Mouse (Mus musculus): ENCODE measurements around the gene Gm853.
"Not testable (repeated sequence)": the region's sequence is repeated elsewhere in the genome, so short reads cannot be mapped to it uniquely, and the experiment has no call there.

Gm853 gene

DNA sequence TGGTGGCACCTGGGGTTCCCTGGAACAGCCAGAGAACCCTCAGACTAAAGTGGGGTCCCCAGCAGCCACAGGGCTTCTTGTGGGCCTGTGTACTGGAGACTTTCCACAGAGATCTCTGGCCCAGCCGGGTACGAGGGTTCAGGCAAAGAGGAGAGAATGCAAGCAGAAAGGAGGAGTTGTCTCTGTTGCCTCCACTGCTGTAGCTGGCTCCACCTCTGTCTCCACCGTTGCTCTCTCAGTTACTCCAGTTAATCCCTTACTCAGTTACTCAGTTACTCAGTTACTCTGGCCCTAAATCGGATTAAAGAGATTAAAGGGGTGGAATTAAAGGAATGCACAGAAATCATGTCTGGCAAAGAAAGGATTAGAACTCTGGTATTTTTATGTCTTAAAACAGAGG, at the start of gene Gm853:
Gm853 (minus strand) TSS at position 223 of the 400 bp plus-strand sequence.
- DNase-seq (ENCODE audit: low spot score in 2 of 2), result no peak

DNA sequence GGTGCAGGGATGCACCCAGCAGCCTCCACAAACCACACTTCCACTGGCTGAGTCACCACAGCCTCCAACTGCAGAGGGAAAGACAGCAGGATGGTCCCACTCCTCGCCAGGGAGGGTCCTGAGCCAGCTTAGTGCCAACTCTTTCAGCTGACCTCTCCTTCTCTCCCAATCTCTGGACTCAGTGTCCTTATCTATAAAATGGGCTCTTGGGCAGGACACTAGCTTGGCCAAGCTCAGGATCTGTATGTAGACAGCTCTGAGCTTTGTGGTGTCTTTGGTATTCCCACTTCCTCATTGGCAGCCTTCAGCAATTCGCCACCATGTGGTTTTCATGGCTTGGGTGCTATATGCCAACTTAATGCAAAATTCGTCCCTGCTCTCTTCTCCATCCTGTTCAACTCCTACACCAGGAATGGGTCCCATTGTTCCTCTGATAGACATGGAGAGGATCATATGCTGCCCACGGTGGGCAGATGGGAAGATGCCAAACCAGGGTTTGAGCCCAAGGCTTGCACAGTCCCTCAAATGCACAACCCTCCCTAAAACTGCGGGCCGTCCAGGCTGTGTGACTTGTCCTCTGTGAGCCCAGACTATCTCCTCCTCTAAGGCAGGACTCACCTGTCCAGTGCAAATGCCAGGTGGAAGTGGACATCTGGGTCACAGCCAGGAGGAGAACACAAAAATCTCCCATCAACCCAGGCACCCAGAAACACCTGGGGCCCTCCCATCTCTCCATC, 48.6 kb upstream of the Gm853 start:
- no peak for DNase-seq (ENCODE audit: low spot score in 2 of 2)

DNA sequence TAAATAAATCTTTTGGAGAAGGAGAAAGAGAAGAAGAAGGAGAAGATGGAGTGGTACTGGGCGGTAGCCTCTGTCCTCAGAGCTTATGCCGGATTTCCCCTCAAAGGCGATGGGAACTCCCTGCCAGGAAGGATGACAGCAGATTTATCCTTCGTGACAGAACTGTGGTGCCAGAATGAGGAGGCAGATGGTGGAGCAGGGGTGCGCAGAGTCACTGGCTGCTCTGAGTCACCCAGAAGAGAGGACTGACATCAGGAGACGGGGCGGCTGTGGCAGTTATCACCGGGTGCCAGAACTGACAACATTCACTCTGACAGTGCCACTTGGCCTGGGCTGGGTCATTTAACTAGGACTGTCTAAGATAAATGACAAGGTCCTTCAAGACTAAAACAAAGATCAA, 47.9 kb upstream of the Gm853 start:
- DNase-seq (ENCODE audit: low spot score in 2 of 2), result peak; percentile 9 to 18

DNA sequence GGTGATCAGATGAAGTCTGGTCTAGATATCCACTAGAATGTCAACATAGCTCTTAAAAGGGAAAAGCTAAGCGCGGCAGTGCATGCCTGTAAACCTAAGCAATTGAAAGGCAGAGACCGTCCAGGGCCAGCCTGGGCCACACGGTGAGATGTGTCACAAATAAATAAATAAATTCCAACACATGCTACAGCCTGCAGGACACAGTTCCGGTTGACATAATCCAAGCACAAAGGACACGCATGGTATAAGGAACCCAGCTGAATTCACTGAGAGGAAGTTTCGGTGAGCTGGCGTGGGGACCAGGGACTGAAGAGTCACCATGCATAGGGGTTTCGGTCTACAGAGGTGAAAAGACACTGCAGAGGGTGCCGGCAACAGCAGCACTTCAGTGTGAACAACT, 46.5 kb upstream of the Gm853 start:
- no peak for DNase-seq (ENCODE audit: low spot score in 2 of 2)

DNA sequence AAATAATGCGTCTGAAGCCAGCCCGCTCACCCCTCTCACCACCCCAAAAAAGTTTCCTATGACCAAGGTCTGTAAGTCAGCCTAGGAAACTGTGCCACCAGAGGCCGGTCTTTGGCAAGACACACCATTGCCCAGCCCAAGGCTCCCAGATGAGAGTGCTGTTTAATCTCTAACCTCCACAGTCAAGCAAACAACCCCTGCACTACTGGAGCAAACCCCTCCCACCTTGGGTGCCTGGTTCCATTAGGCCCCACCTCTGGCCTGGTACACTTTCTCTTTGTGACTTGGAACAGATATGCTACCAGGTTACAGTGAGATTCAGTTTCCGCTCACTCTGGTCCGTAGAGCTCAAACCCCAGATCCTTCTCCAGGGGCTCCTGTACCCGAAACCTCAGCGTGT, 44.9 kb upstream of the Gm853 start:
- peak in 1 of 2 experiments; percentile 10 for DNase-seq (ENCODE audit: low spot score in 2 of 2)

DNA sequence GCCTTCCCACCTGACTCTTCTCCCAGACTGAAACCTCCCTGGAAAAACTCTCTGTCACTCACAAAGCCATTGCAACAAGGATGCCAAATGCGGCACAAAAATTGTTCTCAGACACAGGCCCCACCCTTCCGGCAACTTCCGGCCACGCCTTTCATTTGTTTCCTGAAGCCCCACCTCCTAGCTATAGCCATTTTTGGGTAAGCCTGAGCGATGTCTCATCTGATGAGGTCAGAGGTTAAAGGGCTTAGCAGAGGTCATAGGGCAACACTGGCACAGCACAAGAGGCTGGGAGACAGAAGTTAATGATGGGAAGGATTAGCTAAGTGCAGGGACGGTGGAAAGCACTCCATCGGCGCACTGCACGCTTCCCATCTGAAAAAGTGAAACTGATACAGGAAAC, 44.4 kb upstream of the Gm853 start:
- no peak for DNase-seq (ENCODE audit: low spot score in 2 of 2)

DNA sequence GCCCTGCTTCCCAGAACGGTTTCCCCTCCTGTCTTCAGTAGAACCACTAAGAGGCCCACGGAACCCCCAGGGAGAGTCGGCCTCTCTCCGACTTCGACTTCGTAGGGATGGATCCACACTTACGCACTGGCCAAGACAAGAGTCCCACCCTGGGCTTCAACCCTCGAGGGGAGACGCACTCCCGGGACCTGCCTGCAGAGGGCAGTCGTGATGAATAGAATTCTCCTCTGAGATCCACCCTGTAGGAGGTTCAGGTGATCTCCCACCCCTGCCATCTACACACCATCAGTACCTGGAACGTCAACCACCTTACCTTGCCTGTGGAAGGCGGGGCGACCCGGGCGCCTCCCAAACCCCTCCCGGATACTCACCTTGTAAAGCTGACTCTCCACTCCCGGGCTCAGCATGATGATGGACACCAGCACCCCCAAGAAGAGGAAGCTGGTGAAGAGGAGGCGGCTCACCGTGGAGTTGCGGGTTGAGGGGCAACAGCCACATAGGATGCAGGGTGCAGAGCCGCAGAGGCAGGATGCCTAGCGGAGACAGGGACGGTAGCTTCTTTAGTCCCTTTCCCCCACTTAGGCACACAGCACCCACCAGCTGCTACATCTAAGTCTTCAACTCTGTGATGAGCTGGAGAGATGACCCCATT, 42.6 kb upstream of the Gm853 start:
- DNase-seq (ENCODE audit: low spot score in 2 of 2), result peak; percentile 19 to 38

DNA sequence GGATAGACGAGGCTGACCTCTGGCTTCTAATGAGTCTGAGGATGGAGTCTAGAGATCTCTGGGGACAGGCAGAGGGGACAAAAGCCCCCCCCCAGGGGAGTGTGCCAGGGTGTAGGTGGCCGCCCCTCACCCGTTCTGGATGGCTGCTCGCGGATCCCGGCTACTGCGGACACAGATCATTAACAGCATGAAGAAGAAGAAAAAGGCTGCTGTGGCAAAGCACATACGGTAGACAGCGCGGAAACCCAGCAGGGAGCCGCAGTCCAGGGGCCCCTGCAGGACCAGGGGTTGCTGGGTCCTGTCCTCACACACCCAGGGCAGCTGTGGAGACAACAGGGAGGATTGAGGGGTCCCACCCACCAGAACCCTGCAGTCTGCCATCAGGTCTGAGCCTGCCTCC, 41.9 kb upstream of the Gm853 start:
- no peak for DNase-seq (ENCODE audit: low spot score in 2 of 2)

DNA sequence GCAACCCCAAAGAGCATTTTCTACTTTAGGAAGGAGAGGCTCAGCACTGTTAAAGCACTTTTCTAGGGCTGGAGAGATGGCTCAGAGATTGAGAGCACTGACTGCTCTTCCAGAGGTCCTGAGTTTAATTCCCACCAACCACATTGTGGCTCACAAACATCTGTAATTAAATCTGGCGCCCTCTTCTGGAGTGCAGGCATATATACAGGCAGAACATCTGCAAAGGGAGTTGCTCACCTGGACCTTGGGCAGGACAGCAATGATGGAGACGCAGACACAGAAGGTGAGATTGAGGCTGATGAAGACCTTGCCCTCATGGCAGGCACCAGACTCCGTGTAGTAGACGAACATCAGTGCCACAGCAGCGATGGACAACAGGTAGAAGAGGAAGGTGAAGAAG, 38.2 kb upstream of the Gm853 start:
- DNase-seq (ENCODE audit: low spot score in 2 of 2), result no peak

DNA sequence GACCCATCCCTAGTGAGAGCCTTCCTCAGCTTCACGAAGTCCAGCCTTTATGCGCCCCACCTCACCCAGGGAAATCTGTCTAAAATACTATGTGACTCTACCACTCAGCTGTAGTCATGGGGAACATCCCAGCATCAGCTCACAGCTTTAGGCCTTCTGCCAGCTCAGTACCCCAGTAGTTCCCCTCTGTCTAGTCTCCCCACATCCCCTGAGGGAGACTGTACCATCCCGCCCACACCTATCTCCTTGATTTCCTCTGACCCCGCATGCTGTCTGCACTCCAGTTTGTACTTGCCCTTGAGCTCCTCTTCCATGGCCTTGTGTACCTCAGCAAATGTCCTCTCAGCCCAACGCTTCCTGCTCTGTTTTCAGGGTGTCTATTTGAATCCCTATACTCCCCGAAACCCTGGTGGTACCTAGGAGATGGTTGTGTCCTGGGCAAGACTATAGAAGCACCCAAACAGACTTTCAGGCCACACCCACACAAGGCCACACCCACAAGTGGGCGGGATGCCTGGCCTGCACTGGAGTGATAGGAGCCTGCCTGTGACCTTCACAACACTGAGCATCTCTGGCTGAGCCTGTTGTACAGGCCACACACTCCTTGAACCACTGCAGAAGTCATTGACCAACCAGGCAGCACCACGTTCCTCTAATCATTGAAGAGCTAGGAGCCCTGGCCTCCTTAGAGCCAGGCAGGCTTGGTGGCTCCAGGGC, 30.4 kb upstream of the Gm853 start:
- peak; percentile 73 to 88 for DNase-seq (ENCODE audit: low spot score in 2 of 2)

DNA sequence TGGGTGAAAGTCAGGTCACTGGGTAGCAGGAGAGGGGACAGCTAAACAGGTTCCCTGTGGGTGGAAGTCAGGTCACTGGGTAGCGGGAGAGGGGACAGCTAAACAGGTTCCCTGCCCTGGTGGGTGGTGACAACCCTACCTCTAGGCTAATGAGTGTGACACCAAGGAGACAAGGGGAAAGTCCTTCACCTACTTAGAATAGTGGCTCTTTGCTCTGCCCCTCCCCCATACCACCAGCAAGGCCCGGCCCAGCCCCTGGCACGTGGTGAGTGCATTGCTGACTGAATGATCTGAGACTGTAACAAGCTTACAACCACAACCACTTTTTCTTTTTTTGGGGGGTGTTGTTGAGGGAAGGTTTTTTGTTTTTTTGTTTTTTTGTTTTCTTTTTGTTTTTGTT, 29.6 kb upstream of the Gm853 start:
- DNase-seq (ENCODE audit: low spot score in 2 of 2), result peak in 1 of 2 experiments; percentile 18

DNA sequence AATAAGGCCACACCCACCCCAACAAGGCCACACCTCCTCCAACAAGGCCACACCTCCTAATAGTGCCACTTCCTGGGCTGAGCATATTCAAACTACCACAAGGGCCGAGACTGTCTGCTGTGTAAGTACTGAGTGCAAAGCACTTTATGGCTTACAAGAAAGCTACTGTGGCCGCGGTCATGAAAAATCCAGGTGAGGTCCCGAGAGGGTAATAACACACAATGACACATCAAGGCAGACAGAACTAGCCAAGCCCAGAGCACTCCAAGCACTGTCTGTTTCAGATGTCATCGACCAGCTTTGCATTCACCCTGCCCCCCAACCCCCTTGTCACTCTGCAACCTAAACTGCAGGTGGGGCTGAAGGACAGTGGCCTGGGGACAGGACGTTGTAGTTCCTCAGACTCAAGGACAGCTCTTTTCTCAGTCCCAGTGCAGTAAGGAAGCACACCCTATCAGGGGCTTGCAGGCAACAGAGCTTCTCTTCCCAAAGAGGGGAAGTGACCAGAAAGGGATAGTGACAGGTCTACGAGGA, 29.0 kb upstream of the Gm853 start:
- DNase-seq (ENCODE audit: low spot score in 2 of 2), result no peak

DNA sequence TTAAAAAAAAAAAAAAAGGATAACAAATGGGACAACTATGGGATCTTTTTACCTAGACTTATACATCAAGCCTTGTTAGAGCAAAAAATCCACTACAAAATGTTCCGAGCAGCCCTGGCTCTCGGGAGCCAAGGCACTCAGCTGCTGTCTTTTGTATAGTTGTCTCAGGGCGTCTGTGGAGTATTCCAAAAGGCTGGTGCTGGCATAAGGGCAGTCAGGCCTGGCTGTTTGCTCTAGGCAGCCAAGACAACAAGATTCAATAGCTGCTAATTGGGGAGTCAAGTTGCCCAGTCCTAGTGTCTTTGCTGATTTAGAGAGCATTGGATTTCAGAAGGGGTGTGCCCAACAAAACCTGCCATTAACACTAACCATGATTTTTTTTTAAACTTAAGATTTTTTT, 26.4 kb upstream of the Gm853 start:
- DNase-seq (ENCODE audit: low spot score in 2 of 2), result no peak

DNA sequence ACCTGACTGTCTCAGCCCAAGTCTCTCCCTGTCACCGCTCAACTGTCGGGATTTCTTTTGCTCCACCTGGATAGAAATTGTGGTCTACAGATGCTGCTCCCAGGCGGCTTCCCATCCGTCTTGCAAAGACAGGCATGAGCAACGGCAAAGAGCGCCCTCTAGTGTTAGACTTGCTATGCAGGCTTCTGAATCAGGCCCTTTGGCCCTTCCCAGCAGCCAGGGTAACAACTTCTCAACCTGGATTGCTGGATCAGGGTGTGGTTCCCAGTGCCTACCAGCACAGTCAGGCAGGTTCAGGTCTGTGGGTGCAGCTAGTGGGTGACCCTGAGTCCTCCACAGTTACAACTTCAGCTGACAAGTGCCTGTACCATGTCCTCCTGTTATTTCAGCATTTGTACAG, 23.9 kb upstream of the Gm853 start:
- DNase-seq (ENCODE audit: low spot score in 2 of 2), result peak; percentile 32 to 45

DNA sequence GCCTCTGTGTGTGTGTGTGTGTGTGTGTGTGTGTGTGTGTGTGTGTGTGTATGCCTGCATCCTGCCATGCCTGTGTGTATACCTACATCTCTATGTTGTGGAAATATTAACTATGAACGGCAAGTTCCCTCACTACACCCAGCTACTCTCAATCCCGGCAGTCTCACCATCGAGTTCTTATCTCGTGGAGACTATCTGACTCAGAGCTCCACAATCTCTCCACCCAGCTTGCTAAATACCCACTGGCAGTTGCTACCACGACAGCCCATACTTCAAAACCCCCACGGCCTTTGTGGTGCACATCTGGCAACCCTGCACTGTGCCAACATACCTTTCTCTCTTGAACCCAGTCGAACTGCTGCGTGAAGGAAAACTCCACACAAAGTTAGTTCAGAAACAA, 22.5 kb upstream of the Gm853 start:
- no peak for DNase-seq (ENCODE audit: low spot score in 2 of 2)

DNA sequence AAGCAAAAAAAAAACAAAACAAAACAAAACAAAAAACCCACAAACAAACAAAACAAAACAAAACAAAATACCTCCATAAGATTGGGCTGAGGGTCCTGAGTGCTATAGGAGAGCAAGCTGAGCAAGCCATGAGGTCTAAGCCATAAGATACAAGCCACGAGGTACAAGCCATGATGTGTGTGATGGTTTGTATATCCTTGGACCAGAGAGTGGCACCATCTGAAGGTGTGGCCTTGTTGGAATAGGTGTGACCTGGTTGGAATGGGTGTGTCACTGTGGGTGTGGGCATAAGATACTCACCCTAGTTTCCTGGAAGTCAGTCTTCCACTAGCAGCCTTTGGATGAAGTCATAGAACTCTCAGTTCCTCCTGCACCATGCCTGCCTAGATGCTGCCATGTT, 21.4 kb upstream of the Gm853 start:
- not testable (repeated sequence) for DNase-seq (ENCODE audit: low spot score in 2 of 2)

DNA sequence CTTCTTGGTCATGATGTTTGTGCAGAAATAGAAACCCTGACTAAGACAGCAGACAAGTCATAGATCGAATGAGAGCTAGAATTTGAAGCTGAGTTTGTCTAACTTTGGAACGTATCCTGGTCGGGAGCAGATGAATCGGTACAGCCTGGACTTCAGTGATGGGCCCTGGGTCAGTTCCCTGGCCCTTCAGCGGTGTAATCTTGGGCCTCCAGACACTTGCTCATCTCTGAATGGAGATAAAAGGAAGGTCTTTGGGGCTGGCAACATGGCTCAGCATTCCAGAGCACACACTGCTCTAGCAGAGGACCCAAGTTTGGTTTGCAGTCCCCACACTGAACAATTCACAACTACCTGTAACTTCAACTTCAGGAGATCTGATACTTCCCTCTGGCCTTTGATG, 20.8 kb upstream of the Gm853 start:
- DNase-seq (ENCODE audit: low spot score in 2 of 2), result no peak

DNA sequence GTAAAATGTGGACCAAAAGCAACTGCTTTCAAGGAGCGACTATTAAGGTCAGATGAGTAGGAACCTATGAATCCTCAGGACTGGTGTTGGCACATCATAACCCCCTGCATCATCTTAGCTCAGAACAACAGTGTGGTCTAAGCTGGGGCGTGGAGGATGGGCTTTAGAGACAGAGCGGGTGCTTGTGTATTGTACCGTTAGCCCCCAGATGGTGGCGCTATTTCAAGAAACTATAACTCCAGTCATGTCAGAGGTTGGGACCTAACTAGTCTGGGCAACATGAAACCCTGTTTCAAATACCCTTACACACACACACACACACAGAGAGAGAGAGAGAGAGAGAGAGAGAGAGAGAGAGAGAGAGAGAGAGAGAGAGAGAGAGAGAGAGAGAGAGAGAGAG, 18.5 kb upstream of the Gm853 start:
- no peak for DNase-seq (ENCODE audit: low spot score in 2 of 2)

DNA sequence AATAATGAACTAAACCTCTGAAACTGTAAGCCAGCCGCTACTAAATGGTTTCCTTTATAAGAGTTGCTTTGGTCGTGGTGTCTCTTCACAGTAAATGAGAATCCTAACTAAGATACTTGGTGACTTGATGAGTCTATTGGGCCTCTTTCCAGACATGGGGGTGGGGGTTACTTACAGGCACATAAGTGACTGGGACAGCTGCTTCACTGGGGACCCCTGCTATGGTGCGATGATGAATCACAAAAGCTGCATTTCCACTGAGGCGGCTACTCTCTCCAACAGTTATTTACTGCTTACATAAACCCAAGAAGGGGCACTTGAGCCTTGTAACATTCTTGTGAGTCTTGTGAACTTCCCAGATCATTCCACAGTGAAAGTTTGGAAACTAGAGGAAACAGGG, 15.4 kb upstream of the Gm853 start:
- DNase-seq (ENCODE audit: low spot score in 2 of 2), result no peak

DNA sequence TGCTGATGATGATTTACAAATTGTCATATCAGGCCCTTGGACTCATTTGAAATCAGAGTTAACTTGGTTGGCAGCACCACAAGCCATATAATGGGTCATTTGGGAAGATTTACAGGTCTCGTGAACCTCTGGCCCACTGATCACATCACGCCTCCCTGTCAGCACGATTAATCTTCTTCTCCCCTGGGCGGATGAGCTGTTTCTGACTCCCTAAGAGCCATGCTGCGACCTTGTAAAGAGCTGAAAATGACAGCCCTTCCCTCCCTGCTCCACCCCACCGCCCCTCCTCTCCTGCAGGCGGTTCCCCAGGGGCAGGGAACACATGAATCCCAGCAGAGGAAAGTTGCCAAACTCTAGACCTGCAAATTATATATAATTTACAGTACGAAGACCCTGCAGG, 14.2 kb upstream of the Gm853 start:
- DNase-seq (ENCODE audit: low spot score in 2 of 2), result no peak

DNA sequence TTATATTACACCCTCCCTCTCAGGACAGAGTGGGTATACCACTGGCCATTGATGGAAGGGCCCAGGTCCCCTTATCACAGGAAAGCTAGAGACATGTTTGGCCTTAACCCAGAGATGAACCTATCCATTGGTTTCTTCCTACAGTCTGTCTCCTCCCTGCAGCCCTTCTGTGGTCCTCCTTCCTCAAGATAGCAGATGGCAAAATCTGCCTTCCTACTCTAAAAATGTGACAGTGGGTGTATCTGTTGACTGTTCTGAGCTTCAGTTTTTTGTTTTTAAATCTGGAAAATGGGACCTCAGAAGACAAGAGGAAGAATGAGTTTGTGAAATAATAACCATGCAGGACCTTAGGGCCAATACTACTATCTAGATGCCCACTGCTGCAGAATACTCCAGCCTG, 1.9 kb upstream of the Gm853 start:
- DNase-seq (ENCODE audit: low spot score in 2 of 2), result no peak

DNA sequence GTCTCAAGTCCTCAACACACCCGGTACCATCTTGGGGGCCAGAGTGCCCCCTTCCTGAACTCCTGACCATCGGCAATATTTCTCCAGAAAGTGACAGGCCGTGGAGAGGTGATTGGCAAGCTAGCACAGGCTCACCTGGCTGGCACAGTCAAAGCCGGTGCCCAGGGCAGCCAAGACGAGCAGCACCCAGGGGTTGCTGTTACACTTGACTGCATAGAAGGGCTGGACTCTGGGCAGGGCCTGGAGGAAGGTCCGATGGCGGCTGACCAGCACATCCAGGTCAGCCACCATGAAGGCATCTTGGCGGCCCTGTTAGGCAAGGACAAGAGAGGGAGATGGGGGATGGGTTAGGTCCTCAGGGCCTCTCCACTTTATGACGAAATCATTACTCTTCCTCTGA, 2.0 kb downstream of the Gm853 start:
- no peak for DNase-seq (ENCODE audit: low spot score in 2 of 2)

DNA sequence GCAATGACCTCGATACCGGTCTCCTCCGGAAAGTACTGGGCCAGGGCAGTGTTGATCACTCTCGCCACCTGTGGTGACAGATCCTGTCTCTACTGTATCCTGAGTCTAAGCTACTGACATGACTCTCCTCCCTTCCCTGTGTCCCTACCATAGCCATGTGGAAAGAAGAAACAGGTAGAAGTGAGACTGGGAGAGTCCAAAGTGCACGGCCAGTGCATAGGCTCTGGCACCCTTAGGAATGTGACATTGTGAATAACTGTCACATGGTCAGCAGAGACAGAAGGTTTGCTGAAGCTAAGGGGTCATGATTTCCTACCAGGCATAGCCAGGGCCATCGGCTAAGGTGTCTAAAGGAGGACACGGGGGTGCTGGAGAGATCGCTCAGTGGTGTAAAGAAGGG, 6.8 kb downstream of the Gm853 start:
- DNase-seq (ENCODE audit: low spot score in 2 of 2), result no peak

Data from spleen, postnatal 36 days (tissue).